Mouse (Mus musculus) retina, postnatal 7 days (tissue): ENCODE results near the gene Odf3l2.

Experiments used
- DNase-seq: peaks from one replicate; pipeline ENCODE4 v3.0.0-alpha.2; 2012; ENCODE audit warnings: low read depth, low spot score

Odf3l2 gene

GRCm38 (mm10) chr10:79671396-79672087, 26.0 kb upstream of the Odf3l2 start:
- DNase-seq, result no peak

GRCm38 (mm10) chr10:79670071-79670888, 24.7 kb upstream of the Odf3l2 start:
- no peak for DNase-seq

GRCm38 (mm10) chr10:79669576-79670057, 24.1 kb upstream of the Odf3l2 start:
- peak; percentile 43 for DNase-seq

GRCm38 (mm10) chr10:79668771-79669575, 23.4 kb upstream of the Odf3l2 start, which contains the start of gene Tpgs1:
TSS of gene Tpgs1 (plus strand) at chr10:79669369.
- DNase-seq, result peak; percentile 89

- DNase-seq, result no peak
These were observed 22.5 kb upstream of the Odf3l2 start for GRCm38 (mm10) chr10:79668076-79668475.

DNA sequence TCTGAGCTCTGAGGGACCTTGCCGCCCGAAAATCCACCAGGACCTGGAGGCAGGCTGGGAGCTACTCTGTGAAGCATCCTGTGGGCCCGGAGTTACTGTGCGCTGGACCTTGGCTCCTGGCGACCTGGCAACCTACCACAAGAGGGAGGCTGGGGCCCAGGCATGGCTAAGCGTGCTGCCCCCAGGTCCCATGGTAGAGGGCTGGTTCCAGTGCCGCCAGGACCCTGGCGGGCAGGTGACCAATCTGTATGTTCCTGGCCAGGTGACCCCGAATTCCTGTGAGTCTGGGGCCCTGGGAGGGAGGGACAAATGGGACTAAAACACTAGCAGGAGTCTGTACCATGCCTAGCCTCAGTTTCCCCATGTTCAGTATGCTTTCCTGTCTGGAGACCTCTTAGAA, 21.0 kb upstream of the Odf3l2 start:
- DNase-seq, result no peak

DNA sequence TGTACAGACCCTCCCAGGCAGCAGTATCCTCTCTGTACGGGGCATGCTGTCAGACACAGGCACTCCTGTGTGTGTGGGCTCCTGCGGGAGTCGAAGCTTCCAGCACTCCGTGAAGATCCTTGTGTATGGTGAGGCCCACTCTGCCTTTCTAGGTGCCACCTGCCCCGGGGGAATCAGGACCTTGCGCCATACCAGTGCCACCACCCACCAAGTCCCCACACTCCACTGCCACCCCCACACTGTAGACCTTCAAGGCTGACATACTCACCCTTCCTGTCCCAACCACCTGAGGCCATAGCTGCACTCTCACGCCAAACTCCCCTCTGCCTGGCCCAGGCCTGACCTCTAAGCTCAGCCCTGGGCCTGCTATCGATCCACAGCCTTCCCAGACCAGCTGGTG, 19.5 kb upstream of the Odf3l2 start:
- no peak for DNase-seq

GRCm38 (mm10) chr10:79664131-79664665, 18.7 kb upstream of the Odf3l2 start, which contains the start of gene Madcam1:
TSS of gene Madcam1 (plus strand) at chr10:79664559.
- peak; percentile 55 for DNase-seq

GRCm38 (mm10) chr10:79661861-79662260, 16.3 kb upstream of the Odf3l2 start:
- no peak for DNase-seq

- no peak for DNase-seq
These were observed 14.8 kb upstream of the Odf3l2 start for GRCm38 (mm10) chr10:79660298-79660697.

DNA sequence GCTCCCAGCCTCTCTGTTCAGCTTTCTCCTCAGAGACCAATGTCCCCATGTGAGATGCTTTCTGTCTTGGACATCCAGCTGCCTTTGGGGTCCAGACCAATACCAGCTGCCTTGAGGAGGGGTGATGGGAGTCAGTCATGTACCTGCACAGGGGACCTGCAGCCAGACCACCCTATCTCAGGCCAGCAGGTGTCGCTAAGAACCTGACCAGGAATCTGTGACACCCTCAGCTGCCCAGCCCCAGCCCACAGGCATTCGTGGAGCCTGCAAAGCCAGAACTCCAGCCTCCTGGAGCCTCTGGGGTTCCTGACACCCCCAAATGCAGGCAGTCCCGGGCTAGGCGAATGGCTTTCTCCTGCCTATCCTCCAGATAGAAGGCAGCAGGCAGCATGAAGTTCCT, 13.3 kb upstream of the Odf3l2 start:
- DNase-seq, result no peak

DNA sequence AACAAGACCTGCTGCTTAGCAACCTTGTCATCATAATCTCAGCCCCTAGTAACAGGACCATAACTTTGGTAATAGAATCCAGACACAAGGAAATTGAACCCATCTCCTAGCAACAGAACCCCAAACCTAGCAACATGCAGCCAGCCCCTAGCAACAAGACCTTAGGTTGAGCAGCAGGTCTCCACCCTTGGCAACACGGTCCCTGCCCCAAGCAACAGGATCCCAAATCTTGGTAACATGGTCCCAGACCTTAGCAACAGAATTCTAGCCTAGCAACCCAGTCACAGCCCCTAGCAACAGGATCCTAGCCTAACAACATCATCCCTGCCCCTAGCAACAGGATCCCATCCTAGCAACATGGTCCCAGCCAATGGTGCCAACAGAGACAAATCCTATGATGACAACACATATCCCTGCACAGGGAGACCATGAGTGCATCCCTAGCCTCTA, 9.4 kb upstream of the Odf3l2 start:
- DNase-seq, result no peak

GRCm38 (mm10) chr10:79652789-79653188, 7.3 kb upstream of the Odf3l2 start:
- no peak for DNase-seq

GRCm38 (mm10) chr10:79649070-79649751, 3.7 kb upstream of the Odf3l2 start:
- peak; percentile 77 for DNase-seq

DNA sequence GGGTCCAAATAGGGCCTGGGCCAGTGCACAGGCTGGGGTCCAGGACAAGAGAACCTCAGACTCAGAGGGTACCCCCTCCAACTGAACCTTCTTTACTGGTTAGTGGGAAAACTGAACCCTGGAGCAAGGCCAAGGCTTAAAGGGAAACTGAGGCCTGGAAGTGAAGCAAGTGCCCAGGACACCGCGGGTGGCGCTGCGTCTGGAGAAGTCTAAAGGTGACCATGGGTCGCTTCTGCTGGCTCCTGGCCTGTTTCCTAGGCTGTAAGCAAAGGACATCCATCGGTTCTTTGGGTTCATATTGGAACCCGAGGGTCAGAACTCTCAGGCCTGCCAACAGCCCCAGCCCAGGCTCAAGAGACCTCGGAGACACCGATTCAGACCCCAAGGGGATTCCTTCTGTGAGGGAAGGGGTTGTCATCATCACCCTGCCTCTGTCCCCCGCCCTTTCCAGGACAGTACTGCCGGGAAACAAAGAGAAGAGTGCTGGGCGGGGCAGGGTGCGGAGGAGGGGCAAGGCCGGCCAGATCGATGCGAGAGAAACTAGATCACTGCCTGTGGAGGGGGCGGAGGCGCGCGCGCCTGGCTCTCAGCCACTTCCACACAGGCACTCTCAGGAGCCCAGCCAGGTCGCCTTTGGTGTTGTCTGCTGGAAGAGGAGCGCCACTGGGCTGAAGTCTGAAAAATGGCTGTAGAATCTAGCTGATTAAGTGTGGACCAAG, 6.9 kb downstream of the Odf3l2 start:
- no peak for DNase-seq

- no peak for DNase-seq
These were observed 8.1 kb downstream of the Odf3l2 start, which contains the start of gene Shc2 for GRCm38 (mm10) chr10:79637128-79638110. TSS of gene Shc2 (minus strand) at chr10:79637918.

DNA sequence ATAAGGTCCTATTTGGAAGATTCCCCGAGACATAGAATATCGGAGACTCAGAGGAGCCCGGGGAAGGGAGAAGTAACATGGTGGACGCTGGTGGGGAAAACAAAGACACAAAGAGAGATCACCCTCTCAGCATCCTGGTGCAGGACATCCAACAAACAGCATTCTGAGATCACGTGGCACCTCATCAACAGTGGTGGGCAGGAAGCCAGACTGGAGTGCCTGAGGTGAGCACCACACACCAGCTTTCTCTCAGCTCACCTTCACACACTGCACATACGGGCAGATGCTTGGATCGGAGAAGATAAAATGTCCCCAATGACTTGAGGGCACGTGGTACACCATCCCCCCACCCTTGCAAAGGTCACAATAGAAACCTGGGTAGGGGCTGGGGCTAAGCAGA, 9.3 kb downstream of the Odf3l2 start:
- DNase-seq, result no peak

GRCm38 (mm10) chr10:79633006-79633777, 12.3 kb downstream of the Odf3l2 start:
- DNase-seq, result no peak
